10 mouse cellular contexts compared by ENCODE assay signal in genomic region chr10:94789205-94789604, GRCm38 (mm10).
DNase-seq lines count a peak whose midpoint lies in the region; ATAC-seq lines count a peak whose summit lies in the region.
"Had no signal": no experiment of that assay in that cellular context is flagged by ENCODE, and none has a peak within 500 bp of the region (broad histone marks: within the 10 kb centered on the region; RNA-seq: fewer than 3 reads in every experiment).

No protein-coding gene starts in this region.

- H3K27ac ChIP-seq in kidney, embryonic 16.5 days (ENCODE audit: low read length): no peak overlapping the region
- no peak overlapping the region for H3K27ac ChIP-seq in forebrain, embryonic 12.5 days
- H3K27ac ChIP-seq: embryonic facial prominence, embryonic 12.5 days; stomach, postnatal 0 days had no signal

- H3K4me2 ChIP-seq in kidney, embryonic 16.5 days (replicated peaks; ENCODE audit: low read depth, low read length): no peak overlapping the region
- H3K4me2 ChIP-seq in forebrain, embryonic 12.5 days: no peak overlapping the region
- H3K4me2 ChIP-seq: embryonic facial prominence, embryonic 12.5 days had no signal

- no peaks in the 10 kb centered on the region for H3K9me3 ChIP-seq in kidney, embryonic 16.5 days (ENCODE audit: low read length)
- no peaks in the 10 kb centered on the region for H3K9me3 ChIP-seq in forebrain, embryonic 12.5 days
- H3K9me3 ChIP-seq: embryonic facial prominence, embryonic 12.5 days had no signal

- no peaks in the 10 kb centered on the region for H3K36me3 ChIP-seq in kidney, embryonic 16.5 days (ENCODE audit: insufficient read depth, low read length)
- H3K36me3 ChIP-seq in forebrain, embryonic 12.5 days (replicated peaks): peaks cover 24% of the 10 kb centered on the region

- intact Hi-C loops in heart, postnatal 10 days (cut with DNase I): no loop called here

- H3K9ac ChIP-seq in kidney, embryonic 16.5 days (replicated peaks; ENCODE audit: low read length): no peak overlapping the region
- no peak overlapping the region for H3K9ac ChIP-seq in forebrain, embryonic 12.5 days
- H3K9ac ChIP-seq: embryonic facial prominence, embryonic 12.5 days had no signal

- no peaks in the 10 kb centered on the region for H3K4me1 ChIP-seq in kidney, embryonic 16.5 days (ENCODE audit: insufficient read depth, low read length)
- no peaks in the 10 kb centered on the region; the same call in 1 of the 2 replicates for H3K4me1 ChIP-seq in forebrain, embryonic 12.5 days
- H3K4me1 ChIP-seq: embryonic facial prominence, embryonic 12.5 days had no signal

- DNase-seq in kidney, adult 11 months: peak; percentile 30
- peak; percentile 61 to 79 for DNase-seq in adrenal gland, postnatal 36 days
- peak; percentile 87 to 89 for DNase-seq in heart, postnatal 10 days
- DNase-seq in lung, postnatal 10 days: peak; percentile 89
- DNase-seq in right cerebral cortex, adult 18-20 months: no peak
- no peak for DNase-seq in layer of hippocampus, postnatal 25 days (ENCODE audit: extremely low spot score in 1 of 2, low spot score in 1 of 2)

- ATAC-seq in kidney, embryonic 16.5 days (ENCODE audit: low FRiP score, low TSS enrichment): no peak
- no peak for ATAC-seq in forebrain, embryonic 12.5 days (ENCODE audit: low FRiP score)

- 56% methylated on average over 3 of the region's 3 CpGs for WGBS in kidney, embryonic 16.5 days
- 81% methylated on average over 3 of the region's 3 CpGs for WGBS in forebrain, embryonic 12.5 days

- no peak overlapping the region for H3K4me3 ChIP-seq in kidney, embryonic 16.5 days (ENCODE audit: low read length)
- no peak overlapping the region for H3K4me3 ChIP-seq in forebrain, embryonic 12.5 days (replicated peaks)
- H3K4me3 ChIP-seq: embryonic facial prominence, embryonic 12.5 days had no signal

- H3K27me3 ChIP-seq in kidney, embryonic 16.5 days (ENCODE audit: insufficient read depth, low read length): no peaks in the 10 kb centered on the region
- no peaks in the 10 kb centered on the region for H3K27me3 ChIP-seq in forebrain, embryonic 12.5 days
- H3K27me3 ChIP-seq: embryonic facial prominence, embryonic 12.5 days had no signal

Comparison
In these comparisons a context has a peak if more than half of its experiments do, and no peak if none do; other contexts are left out.
1. DNase-seq: peak in kidney, adult 11 months (single experiment), adrenal gland, postnatal 36 days (2 of 2), heart, postnatal 10 days (2 of 2) and lung, postnatal 10 days (single experiment); none in right cerebral cortex, adult 18-20 months (single experiment) and layer of hippocampus, postnatal 25 days (0 of 2).